Mouse (Mus musculus): ENCODE results near the gene Trim66. TPM values are rescaled to one million over a fixed set of nuclear protein-coding genes. Genes with fewer than 3 reads are reported as not detected.

Trim66 gene
- polyA plus RNA-seq, 1 experiment from 2014 or later: 0.08 TPM

GRCm38 (mm10) chr7:109424422-109425159 is 83.3 kb downstream of the Trim66 start:
- Histone ChIP-seq H3K27me3 (ENCODE audit: insufficient read depth, poor library complexity, severe bottlenecking) (no peaks in the 10 kb centered on the region), H3K36me3 (no peaks in the 10 kb centered on the region), H3K4me3 (no peak overlapping the region), H3K9me3 (no peaks in the 10 kb centered on the region), H3K4me1 (no peaks in the 10 kb centered on the region), H3K27ac (no peak overlapping the region)
- no peak for DNase-seq (ENCODE audit: low spot score)
- WGBS: 54% methylated on average over 3 of the region's 3 CpGs

GRCm38 (mm10) chr7:109422803-109423202 is 85.1 kb downstream of the Trim66 start:
- Histone ChIP-seq H3K36me3 (no peaks in the 10 kb centered on the region), H3K27me3 (ENCODE audit: insufficient read depth, poor library complexity, severe bottlenecking) (no peaks in the 10 kb centered on the region), H3K4me3 (no peak overlapping the region), H3K4me1 (no peaks in the 10 kb centered on the region), H3K9me3 (no peaks in the 10 kb centered on the region), H3K27ac (no peak overlapping the region)
- no peak for DNase-seq (ENCODE audit: low spot score)
- WGBS: 74% methylated on average over 8 of the region's 8 CpGs

- no peaks in the 10 kb centered on the region for H3K36me3 ChIP-seq
- H3K27ac ChIP-seq: no peak overlapping the region
- no peaks in the 10 kb centered on the region for H3K27me3 ChIP-seq (ENCODE audit: insufficient read depth, poor library complexity, severe bottlenecking)
- no peaks in the 10 kb centered on the region for H3K9me3 ChIP-seq
- no peak for DNase-seq (ENCODE audit: low spot score)
- H3K4me1 ChIP-seq: no peaks in the 10 kb centered on the region
- 73% methylated on average over 7 of the region's 7 CpGs for WGBS
- H3K4me3 ChIP-seq: no peak overlapping the region
These were observed 102.4 kb downstream of the Trim66 start for GRCm38 (mm10) chr7:109405491-109405890.

DNA sequence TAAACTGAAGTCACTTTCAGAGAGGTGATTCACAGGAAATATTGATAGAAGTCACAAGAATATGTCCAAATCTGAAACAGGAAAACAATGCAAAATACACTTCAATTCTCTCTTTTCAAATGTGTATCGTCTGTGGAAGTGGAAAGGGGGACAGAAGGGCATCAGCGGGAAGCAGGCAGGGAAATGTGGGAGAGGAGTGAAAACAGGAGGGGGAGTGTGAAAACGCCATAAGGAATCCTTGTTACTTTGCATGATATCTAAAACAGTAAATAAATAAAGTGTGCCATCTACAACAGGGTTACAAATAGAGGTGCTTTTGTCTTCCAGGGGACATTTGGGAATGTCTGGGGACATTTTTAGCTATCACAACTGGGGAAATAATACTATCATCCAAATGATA is 108.6 kb downstream of the Trim66 start:
- H3K36me3 ChIP-seq: no peaks in the 10 kb centered on the region
- no peak for DNase-seq (ENCODE audit: low spot score)
- no peak overlapping the region for H3K4me3 ChIP-seq
- H3K4me1 ChIP-seq: no peaks in the 10 kb centered on the region
- 60% methylated on average over 3 of the region's 3 CpGs for WGBS
- H3K9me3 ChIP-seq: no peaks in the 10 kb centered on the region
- H3K27ac ChIP-seq: no peak overlapping the region
- H3K27me3 ChIP-seq (ENCODE audit: insufficient read depth, poor library complexity, severe bottlenecking): no peaks in the 10 kb centered on the region

Small RNAs within 50 kb of the gene (microRNA-seq; reads per million reads assigned to microRNA genes)
- not detected for gene Gm47284

Other genes with a start within 250 kb of the Trim66 start
- 0.24 TPM in 1 of 2 replicates, not detected in the other for gene Stk33, start 69.1 kb downstream of the Trim66 start, polyA plus RNA-seq (2016; fragmentation: Nextera tagmentation; extraction: Ambion mirVana)
- 91.3 and 105 TPM in 2 replicates for gene Rpl27a, start 11.0 kb upstream of the Trim66 start, polyA plus RNA-seq (2016; fragmentation: Nextera tagmentation; extraction: Ambion mirVana)
- 37.7 and 39.9 TPM in 2 replicates for gene St5, start 195.5 kb upstream of the Trim66 start, polyA plus RNA-seq (2016; fragmentation: Nextera tagmentation; extraction: Ambion mirVana)
- 32.5 and 34.6 TPM in 2 replicates for gene Akip1, start 195.6 kb upstream of the Trim66 start, polyA plus RNA-seq (2016; fragmentation: Nextera tagmentation; extraction: Ambion mirVana)
- 0.11 TPM in 1 of 2 replicates, not detected in the other for gene BC051019, start 215.7 kb upstream of the Trim66 start, polyA plus RNA-seq (2016; fragmentation: Nextera tagmentation; extraction: Ambion mirVana)
- not detected in 2 replicates for gene Ascl3, start 223.6 kb upstream of the Trim66 start, polyA plus RNA-seq (2016; fragmentation: Nextera tagmentation; extraction: Ambion mirVana)
- 45.9 and 58.4 TPM in 2 replicates for gene Tmem9b, start 244.7 kb upstream of the Trim66 start, polyA plus RNA-seq (2016; fragmentation: Nextera tagmentation; extraction: Ambion mirVana)

Data from heart, embryonic 10.5 days (tissue).